Comparison of ENCODE assay signal across 31 mouse cellular contexts in genomic region chr2:136738260-136738659, GRCm38 (mm10). TPM values are rescaled to one million over a fixed set of nuclear protein-coding genes. Genes with fewer than 3 reads are reported as not detected.
DNase-seq lines count a peak whose midpoint lies in the region; ATAC-seq lines count a peak whose summit lies in the region.
"Had no signal": no experiment of that assay in that cellular context is flagged by ENCODE, and none has a peak within 500 bp of the region (broad histone marks: within the 10 kb centered on the region; RNA-seq: fewer than 3 reads in every experiment).

No protein-coding gene starts in this region.

- H3K9me3 ChIP-seq in midbrain, embryonic 11.5 days (ENCODE audit: control insufficient read depth, low read length): no peaks in the 10 kb centered on the region; the same call in 1 of the 2 replicates
- H3K9me3 ChIP-seq: embryonic facial prominence, embryonic 12.5 days; forebrain, embryonic 15.5 days; liver, embryonic 12.5 days; neural tube, embryonic 12.5 days; stomach, embryonic 15.5 days had no signal

- H3K27ac ChIP-seq in midbrain, embryonic 11.5 days (ENCODE audit: low read depth, low read length): no peak overlapping the region
- H3K27ac ChIP-seq: embryonic facial prominence, embryonic 12.5 days; forebrain, embryonic 15.5 days; heart, embryonic 10.5 days; heart, embryonic 15.5 days; layer of hippocampus, adult 2 months; liver, embryonic 12.5 days; midbrain, embryonic 12.5 days; neural tube, embryonic 12.5 days; stomach, embryonic 15.5 days had no signal

- no peaks in the 10 kb centered on the region for H3K27me3 ChIP-seq in midbrain, embryonic 11.5 days (ENCODE audit: control insufficient read depth, insufficient read depth, low read length)
- H3K27me3 ChIP-seq: CH12.LX; embryonic facial prominence, embryonic 12.5 days; forebrain, embryonic 15.5 days; heart, embryonic 15.5 days; liver, embryonic 12.5 days; midbrain, embryonic 12.5 days; neural tube, embryonic 12.5 days; stomach, embryonic 15.5 days had no signal

- no peaks in the 10 kb centered on the region for H3K36me3 ChIP-seq in midbrain, embryonic 11.5 days (ENCODE audit: control insufficient read depth, insufficient read depth, low read length)
- H3K36me3 ChIP-seq: embryonic facial prominence, embryonic 12.5 days; forebrain, embryonic 15.5 days; heart, embryonic 10.5 days; heart, embryonic 15.5 days; liver, embryonic 12.5 days; midbrain, embryonic 12.5 days; neural tube, embryonic 12.5 days; stomach, embryonic 15.5 days had no signal

- peak; percentile 68 for ATAC-seq in cerebellum, adult (ENCODE audit: insufficient number of reproducible peaks, low FRiP score, low TSS enrichment)
- no peak for ATAC-seq in midbrain, embryonic 11.5 days (ENCODE audit: low FRiP score)
- ATAC-seq: forebrain, embryonic 15.5 days; hindbrain, embryonic 16.5 days; liver, embryonic 12.5 days; liver, postnatal 0 days had no signal

- no peak overlapping the region for H3K9ac ChIP-seq in midbrain, embryonic 11.5 days (ENCODE audit: low read length)
- H3K9ac ChIP-seq: embryonic facial prominence, embryonic 12.5 days; forebrain, embryonic 15.5 days; heart, embryonic 15.5 days; liver, embryonic 12.5 days; liver, postnatal 0 days; midbrain, embryonic 12.5 days; neural tube, embryonic 12.5 days; stomach, embryonic 15.5 days had no signal

- H3K4me1 ChIP-seq in midbrain, embryonic 11.5 days (ENCODE audit: control insufficient read depth, insufficient read depth, low read length): no peaks in the 10 kb centered on the region
- H3K4me1 ChIP-seq: embryonic facial prominence, embryonic 12.5 days; forebrain, embryonic 15.5 days; heart, embryonic 10.5 days; heart, embryonic 15.5 days; liver, embryonic 12.5 days; midbrain, embryonic 12.5 days; neural tube, embryonic 12.5 days; stomach, embryonic 15.5 days had no signal

- no peak overlapping the region for H3K4me2 ChIP-seq in midbrain, embryonic 11.5 days
- H3K4me2 ChIP-seq: embryonic facial prominence, embryonic 12.5 days; forebrain, embryonic 15.5 days; heart, embryonic 15.5 days; liver, embryonic 12.5 days; midbrain, embryonic 12.5 days; neural tube, embryonic 12.5 days; stomach, embryonic 15.5 days had no signal

- 77% methylated on average over 2 of the region's 2 CpGs for WGBS in midbrain, embryonic 11.5 days

- H3K4me3 ChIP-seq in midbrain, embryonic 11.5 days (ENCODE audit: low read depth, low read length): no peak overlapping the region
- H3K4me3 ChIP-seq: embryonic facial prominence, embryonic 12.5 days; forebrain, embryonic 15.5 days; heart, embryonic 10.5 days; heart, embryonic 15.5 days; layer of hippocampus, adult 2 months; liver, embryonic 12.5 days; midbrain, embryonic 12.5 days; myocyte; neural tube, embryonic 12.5 days; stomach, embryonic 15.5 days had no signal

- DNase-seq in cerebellum, postnatal 4 days (ENCODE audit: low spot score in 2 of 2): no peak
- DNase-seq in cerebellum, adult 18-20 months: peak; percentile 83 to 87
- peak; percentile 72 to 78 for DNase-seq in cerebellum, postnatal 10 days
- no peak for DNase-seq in gastrocnemius, adult 8-10 months (ENCODE audit: low spot score in 2 of 2)
- no peak for DNase-seq in midbrain, embryonic 11.5 days (ENCODE audit: low spot score, missing footprints)
- no peak for DNase-seq in spleen, postnatal 14 days (ENCODE audit: low spot score in 2 of 2)
- DNase-seq: adrenal gland, postnatal 25 days; embryo, embryonic 11 days; gastrocnemius, postnatal 10 days; kidney, adult 2 months; kidney, postnatal 36 days; liver, postnatal 0 days; lung, postnatal 36 days; thymus, postnatal 14 days had no signal

RNA-seq across cellular contexts. Expression of gene Snap25, which starts 25.0 kb away (rescaled TPM):
- total RNA-seq in gastrocnemius, adult 8-10 months (2022): under 1 TPM in 3 of 4 experiments, not detected in 1; 0.29 to 0.38 (median 0.36) TPM
- polyA plus RNA-seq in midbrain, embryonic 11.5 days (2014; fragmentation: Nextera tagmentation; extraction: Ambion mirVana): 28.3 and 34.9 TPM in 2 replicates
- total RNA-seq: CH12.LX; granulocyte monocyte progenitor cell, adult 5-6 weeks; heart, postnatal 25 days; megakaryocyte, adult 5-6 weeks had no signal
- polyA plus RNA-seq: C2C12; liver, postnatal 0 days; myocyte had no signal

Comparison
In these comparisons a context has a peak if more than half of its experiments do, and no peak if none do; other contexts are left out.
1. DNase-seq: peak in cerebellum, adult 18-20 months (2 of 2) and cerebellum, postnatal 10 days (2 of 2); none in cerebellum, postnatal 4 days (0 of 2), gastrocnemius, adult 8-10 months (0 of 2), midbrain, embryonic 11.5 days (single experiment) and spleen, postnatal 14 days (0 of 2).